Mouse (Mus musculus): ENCODE measurements at regions not wholly inside any gene's neighbourhood (a gene's known extent, or its start where the extent isn't known, plus 50 kb on each side); places are given as distances from the start of the nearest gene placed in this dataset.

GRCm38 (mm10) chr1:89207306-89207705, 137.1 kb downstream of the Sh3bp4 start:
- Histone ChIP-seq H3K4me3 (no peak overlapping the region), H3K4me2 (replicated peaks) (no peak overlapping the region)
- no peak for ATAC-seq (replicated peaks)

GRCm38 (mm10) chr1:89211116-89211515, 140.9 kb downstream of the Sh3bp4 start:
- Histone ChIP-seq H3K36me3 (no peaks in the 10 kb centered on the region), H3K4me3 (no peak overlapping the region), H3K4me1 (no peaks in the 10 kb centered on the region), H3K27me3 (no peaks in the 10 kb centered on the region), H3K4me2 (replicated peaks) (no peak overlapping the region), H3K9me3 (no peaks in the 10 kb centered on the region), H3K9ac (replicated peaks) (no peak overlapping the region), H3K27ac (replicated peaks) (no peak overlapping the region)
- no peak for ATAC-seq (replicated peaks)
- WGBS: 89% methylated on average over 6 of the region's 6 CpGs

More at GRCm38 (mm10) chr1:89207306-89207705, 137.1 kb downstream of the Sh3bp4 start:
- Histone ChIP-seq H3K9ac (replicated peaks) (no peak overlapping the region), H3K4me1 (no peaks in the 10 kb centered on the region), H3K9me3 (no peaks in the 10 kb centered on the region), H3K27me3 (no peaks in the 10 kb centered on the region), H3K27ac (replicated peaks) (no peak overlapping the region), H3K36me3 (no peaks in the 10 kb centered on the region)
- 0% methylated on average over 1 of the region's 1 CpGs for WGBS

- Histone ChIP-seq H3K36me3 (no peaks in the 10 kb centered on the region), H3K9me3 (no peaks in the 10 kb centered on the region), H3K9ac (replicated peaks) (no peak overlapping the region), H3K4me2 (replicated peaks) (no peak overlapping the region), H3K27ac (replicated peaks) (no peak overlapping the region), H3K4me1 (no peaks in the 10 kb centered on the region), H3K27me3 (no peaks in the 10 kb centered on the region), H3K4me3 (no peak overlapping the region)
- ATAC-seq (replicated peaks): no peak
- WGBS: 52% methylated on average over 5 of the region's 5 CpGs
These were observed 158.2 kb downstream of the Sh3bp4 start for GRCm38 (mm10) chr1:89228426-89228825.

- H3K4me3 ChIP-seq: no peak overlapping the region
- WGBS: 79% methylated on average over 6 of the region's 6 CpGs
These were observed 161.5 kb downstream of the Sh3bp4 start for GRCm38 (mm10) chr1:89231756-89232155.

GRCm38 (mm10) chr1:89232391-89232790, 162.2 kb downstream of the Sh3bp4 start:
- Histone ChIP-seq H3K36me3 (no peaks in the 10 kb centered on the region), H3K4me2 (replicated peaks) (no peak overlapping the region), H3K27me3 (no peaks in the 10 kb centered on the region), H3K9me3 (no peaks in the 10 kb centered on the region), H3K9ac (replicated peaks) (no peak overlapping the region), H3K4me1 (peaks cover 17% of the 10 kb centered on the region), H3K27ac (replicated peaks) (no peak overlapping the region), H3K4me3 (no peak overlapping the region)
- ATAC-seq (replicated peaks): no peak
- WGBS: 75% methylated on average over 5 of the region's 5 CpGs

More at GRCm38 (mm10) chr1:89231756-89232155, 161.5 kb downstream of the Sh3bp4 start:
- H3K36me3 ChIP-seq: no peaks in the 10 kb centered on the region
- H3K27me3 ChIP-seq: no peaks in the 10 kb centered on the region
- H3K9me3 ChIP-seq: no peaks in the 10 kb centered on the region
- ATAC-seq (replicated peaks): no peak
- H3K4me1 ChIP-seq: peaks cover 13% of the 10 kb centered on the region
- H3K27ac ChIP-seq (replicated peaks): no peak overlapping the region
- no peak overlapping the region for H3K4me2 ChIP-seq (replicated peaks)
- H3K9ac ChIP-seq (replicated peaks): no peak overlapping the region

GRCm38 (mm10) chr1:89234895-89235294, 164.7 kb downstream of the Sh3bp4 start:
- Histone ChIP-seq H3K36me3 (no peaks in the 10 kb centered on the region), H3K9ac (replicated peaks) (no peak overlapping the region)
- WGBS: 82% methylated on average over 8 of the region's 8 CpGs

GRCm38 (mm10) chr1:89235296-89235695, 165.1 kb downstream of the Sh3bp4 start:
- no peak overlapping the region for H3K27ac ChIP-seq (replicated peaks)

More at GRCm38 (mm10) chr1:89234895-89235294, 164.7 kb downstream of the Sh3bp4 start:
- H3K27ac ChIP-seq (replicated peaks): no peak overlapping the region
- H3K4me3 ChIP-seq: no peak overlapping the region
- ATAC-seq (replicated peaks): peak; percentile 17; the same call in 1 of the 2 replicates
- H3K9me3 ChIP-seq: no peaks in the 10 kb centered on the region
- H3K4me1 ChIP-seq: peaks cover 24% of the 10 kb centered on the region
- no peaks in the 10 kb centered on the region for H3K27me3 ChIP-seq
- no peak overlapping the region for H3K4me2 ChIP-seq (replicated peaks)

GRCm38 (mm10) chr1:89237696-89238095, 167.5 kb downstream of the Sh3bp4 start:
- ATAC-seq (replicated peaks): peak; percentile 79

More at GRCm38 (mm10) chr1:89235296-89235695, 165.1 kb downstream of the Sh3bp4 start:
- WGBS: 31% methylated on average over 3 of the region's 3 CpGs
- peaks cover 24% of the 10 kb centered on the region for H3K4me1 ChIP-seq
- H3K4me2 ChIP-seq (replicated peaks): no peak overlapping the region
- no peaks in the 10 kb centered on the region for H3K27me3 ChIP-seq
- H3K4me3 ChIP-seq: no peak overlapping the region
- H3K9me3 ChIP-seq: no peaks in the 10 kb centered on the region
- no peak overlapping the region for H3K9ac ChIP-seq (replicated peaks)
- no peaks in the 10 kb centered on the region for H3K36me3 ChIP-seq
- ATAC-seq (replicated peaks): peak; percentile 76

GRCm38 (mm10) chr1:89244598-89244997, 174.4 kb downstream of the Sh3bp4 start:
- H3K27ac ChIP-seq (replicated peaks): no peak overlapping the region

More at GRCm38 (mm10) chr1:89237696-89238095, 167.5 kb downstream of the Sh3bp4 start:
- Histone ChIP-seq H3K9ac (replicated peaks) (no peak overlapping the region), H3K9me3 (no peaks in the 10 kb centered on the region), H3K27ac (replicated peaks) (peak overlapping the region; percentile 61), H3K27me3 (no peaks in the 10 kb centered on the region), H3K4me2 (replicated peaks) (no peak overlapping the region), H3K36me3 (no peaks in the 10 kb centered on the region), H3K4me3 (no peak overlapping the region), H3K4me1 (peaks cover 24% of the 10 kb centered on the region)
- 44% methylated on average over 5 of the region's 5 CpGs for WGBS

GRCm38 (mm10) chr1:89245202-89246003, 175.2 kb downstream of the Sh3bp4 start:
- no peak overlapping the region for H3K4me2 ChIP-seq (replicated peaks)
- H3K27me3 ChIP-seq: no peaks in the 10 kb centered on the region
- H3K36me3 ChIP-seq: no peaks in the 10 kb centered on the region
- ATAC-seq (replicated peaks): peak; percentile 55
- WGBS: 26% methylated on average over 11 of the region's 11 CpGs
- H3K27ac ChIP-seq (replicated peaks): peak overlapping the region; percentile 32
- no peak overlapping the region for H3K9ac ChIP-seq (replicated peaks)
- H3K9me3 ChIP-seq: peaks cover 4% of the 10 kb centered on the region; the same call in 1 of the 2 replicates
- H3K4me3 ChIP-seq: no peak overlapping the region
- H3K4me1 ChIP-seq: peaks cover 10% of the 10 kb centered on the region

More at GRCm38 (mm10) chr1:89244598-89244997, 174.4 kb downstream of the Sh3bp4 start:
- Histone ChIP-seq H3K9me3 (peaks cover 4% of the 10 kb centered on the region; the same call in 1 of the 2 replicates), H3K27me3 (no peaks in the 10 kb centered on the region), H3K9ac (replicated peaks) (no peak overlapping the region), H3K36me3 (no peaks in the 10 kb centered on the region), H3K4me1 (peaks cover 10% of the 10 kb centered on the region), H3K4me3 (no peak overlapping the region), H3K4me2 (replicated peaks) (no peak overlapping the region)
- no peak for ATAC-seq (replicated peaks)
- WGBS: 85% methylated on average over 8 of the region's 8 CpGs

- no peaks in the 10 kb centered on the region for H3K4me1 ChIP-seq
- no peak overlapping the region for H3K9ac ChIP-seq (replicated peaks)
- H3K27me3 ChIP-seq: no peaks in the 10 kb centered on the region
- H3K4me2 ChIP-seq (replicated peaks): no peak overlapping the region
- H3K9me3 ChIP-seq: peaks cover 4% of the 10 kb centered on the region; the same call in 1 of the 2 replicates
- no peaks in the 10 kb centered on the region for H3K36me3 ChIP-seq
- 36% methylated on average over 2 of the region's 2 CpGs for WGBS
- ATAC-seq (replicated peaks): no peak
- no peak overlapping the region for H3K4me3 ChIP-seq
- H3K27ac ChIP-seq (replicated peaks): no peak overlapping the region
These were observed 181.5 kb downstream of the Sh3bp4 start for GRCm38 (mm10) chr1:89251753-89252152.

- H3K27me3 ChIP-seq: no peaks in the 10 kb centered on the region
- H3K4me2 ChIP-seq (replicated peaks): no peak overlapping the region
- WGBS: 89% methylated on average over 7 of the region's 7 CpGs
- no peak overlapping the region for H3K27ac ChIP-seq (replicated peaks)
- ATAC-seq (replicated peaks): no peak
- H3K9ac ChIP-seq (replicated peaks): no peak overlapping the region
- no peaks in the 10 kb centered on the region for H3K36me3 ChIP-seq
- no peaks in the 10 kb centered on the region for H3K4me1 ChIP-seq
- H3K4me3 ChIP-seq: no peak overlapping the region
- H3K9me3 ChIP-seq: no peaks in the 10 kb centered on the region
These were observed 182.3 kb downstream of the Sh3bp4 start for GRCm38 (mm10) chr1:89252528-89252927.
